In the genomic region with DNA sequence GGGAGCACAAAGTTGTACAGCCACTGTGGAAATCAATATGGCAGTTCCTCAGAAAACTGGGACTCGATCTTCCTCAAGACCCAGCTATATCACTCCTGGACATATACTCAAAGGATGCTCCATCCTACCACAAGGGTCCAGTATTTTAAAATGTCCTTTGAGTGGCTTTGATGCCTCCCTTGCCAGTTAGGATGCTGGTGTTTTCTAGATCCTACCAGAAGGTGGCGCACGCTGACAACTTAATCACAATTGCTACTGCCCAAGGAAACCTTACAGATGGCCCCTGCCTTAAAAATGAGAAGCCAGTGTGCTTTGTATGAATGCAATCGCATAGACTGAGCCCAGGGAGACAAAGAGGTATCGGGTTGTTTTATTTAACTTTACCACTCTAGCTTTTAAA, we compare ENCODE assay signal across 9 mouse cellular contexts. TPM values are rescaled to one million over a fixed set of nuclear protein-coding genes. Genes with fewer than 3 reads are reported as not detected.
DNase-seq lines count a peak whose midpoint lies in the region; ATAC-seq and TF ChIP-seq lines count a peak whose summit lies in the region.
"Had no signal": no experiment of that assay in that cellular context is flagged by ENCODE, and none has a peak within 500 bp of the region (broad histone marks: within the 10 kb centered on the region; RNA-seq: fewer than 3 reads in every experiment).

No protein-coding gene starts in this region.

- H3K36me3 ChIP-seq in heart, adult 2 months (ENCODE audit: control insufficient read depth, insufficient read depth, low read length) = no peaks in the 10 kb centered on the region
- peaks cover 4% of the 10 kb centered on the region for H3K36me3 ChIP-seq in liver, embryonic 13.5 days
- H3K36me3 ChIP-seq in neural tube, embryonic 14.5 days (ENCODE audit: control insufficient read depth, insufficient read depth, low read length) = peaks cover 12% of the 10 kb centered on the region

- peak; percentile 95 for TF ChIP-seq CTCF in heart, adult 2 months (IDR thresholded peaks at IDR 0.05)

- H3K27ac ChIP-seq in heart, adult 2 months = no peak overlapping the region
- H3K27ac ChIP-seq in liver, embryonic 13.5 days = no peak overlapping the region
- no peak overlapping the region for H3K27ac ChIP-seq in neural tube, embryonic 14.5 days (ENCODE audit: low read depth, low read length)
- H3K27ac ChIP-seq: embryonic facial prominence, embryonic 15.5 days had no signal

- peak; percentile 63; the same call in 1 of the 2 replicates for TF ChIP-seq EP300 in heart, adult 2 months (IDR thresholded peaks at IDR 0.05; ENCODE audit: insufficient read depth, low read depth, low read length)

- H3K27me3 ChIP-seq in heart, adult 2 months (ENCODE audit: control insufficient read depth, insufficient read depth, low read length) = no peaks in the 10 kb centered on the region
- H3K27me3 ChIP-seq in liver, embryonic 13.5 days = no peaks in the 10 kb centered on the region
- no peaks in the 10 kb centered on the region for H3K27me3 ChIP-seq in neural tube, embryonic 14.5 days (ENCODE audit: control insufficient read depth, insufficient read depth, low read length)
- H3K27me3 ChIP-seq: embryonic facial prominence, embryonic 15.5 days had no signal

- no peak overlapping the region for H3K4me2 ChIP-seq in liver, embryonic 13.5 days
- no peak overlapping the region for H3K4me2 ChIP-seq in neural tube, embryonic 14.5 days (ENCODE audit: low read depth, low read length)
- H3K4me2 ChIP-seq: embryonic facial prominence, embryonic 15.5 days had no signal

- WGBS in heart, adult 2 months = 16% methylated on average over 5 of the region's 5 CpGs
- 5% methylated on average over 5 of the region's 5 CpGs for WGBS in liver, embryonic 13.5 days (ENCODE audit: insufficient replicate concordance)
- WGBS in neural tube, embryonic 14.5 days = 16% methylated on average over 5 of the region's 5 CpGs

- intact Hi-C loops in heart, adult 2 months (cut with DNase I) = loop anchor here (2.0 kb wide), 2 partner anchors 340 to 530 kb away; no protein-coding TSS in a partner anchor

- ATAC-seq in liver, embryonic 13.5 days (ENCODE audit: low read depth) = no peak
- peak; percentile 50; the same call in 1 of the 2 replicates for ATAC-seq in neural tube, embryonic 14.5 days (ENCODE audit: low read depth)

- H3K4me3 ChIP-seq in heart, adult 2 months = no peak overlapping the region
- H3K4me3 ChIP-seq in liver, embryonic 13.5 days (replicated peaks) = no peak overlapping the region
- H3K4me3 ChIP-seq in neural tube, embryonic 14.5 days (ENCODE audit: low read depth, low read length) = no peak overlapping the region
- H3K4me3 ChIP-seq: embryonic facial prominence, embryonic 15.5 days had no signal

- no peak overlapping the region for H3K9ac ChIP-seq in heart, adult 2 months (ENCODE audit: low read depth, low read length)
- no peak overlapping the region for H3K9ac ChIP-seq in liver, embryonic 13.5 days
- no peak overlapping the region for H3K9ac ChIP-seq in neural tube, embryonic 14.5 days (replicated peaks; ENCODE audit: low read depth, low read length)
- H3K9ac ChIP-seq: embryonic facial prominence, embryonic 15.5 days had no signal

- TF ChIP-seq POLR2A in heart, adult 2 months (IDR thresholded peaks at IDR 0.05; ENCODE audit: insufficient read depth, low read depth, low read length) = no peak

- no peaks in the 10 kb centered on the region for H3K9me3 ChIP-seq in liver, embryonic 13.5 days (replicated peaks)
- no peaks in the 10 kb centered on the region for H3K9me3 ChIP-seq in neural tube, embryonic 14.5 days (ENCODE audit: control insufficient read depth, low read length)
- H3K9me3 ChIP-seq: embryonic facial prominence, embryonic 15.5 days had no signal

- H3K79me2 ChIP-seq in heart, adult 2 months (replicated peaks; ENCODE audit: control insufficient read depth, insufficient read depth, low read length) = no peaks in the 10 kb centered on the region

- peak; percentile 86 for DNase-seq in CD4-positive, CD25-positive, alpha-beta regulatory T cell, adult 2 months (ENCODE audit: low read depth, low spot score)
- DNase-seq in adrenal gland, postnatal 14 days = peak; percentile 83
- DNase-seq in embryo, embryonic 9.5 days (ENCODE audit: extremely low spot score) = peak; percentile 73
- DNase-seq in heart, adult 2 months = peak; percentile 69 to 79
- DNase-seq in kidney, postnatal 10 days = peak; percentile 86
- peak; percentile 23 for DNase-seq in liver, embryonic 13.5 days
- DNase-seq in testis, postnatal 14 days (ENCODE audit: low spot score) = peak; percentile 31

- H3K4me1 ChIP-seq in heart, adult 2 months (ENCODE audit: control insufficient read depth, insufficient read depth, low read length) = no peaks in the 10 kb centered on the region
- no peaks in the 10 kb centered on the region for H3K4me1 ChIP-seq in liver, embryonic 13.5 days (replicated peaks)
- H3K4me1 ChIP-seq in neural tube, embryonic 14.5 days (ENCODE audit: control insufficient read depth, insufficient read depth, low read length) = no peaks in the 10 kb centered on the region
- H3K4me1 ChIP-seq: embryonic facial prominence, embryonic 15.5 days had no signal

RNA-seq across cellular contexts. Expression of a gene that starts 15.7 kb away (rescaled TPM):
- total RNA-seq in adrenal gland, postnatal 14 days (2021) = 93.9 and 99.6 TPM in 2 replicates
- 10 to 100 TPM; 68.3 to 78.3 TPM for total RNA-seq in heart, adult 2 months (2021)
- polyA plus RNA-seq in heart, adult 2 months (2012; rRNA removed) = 33.4 and 49.2 TPM in 2 replicates
- 50.9 and 60.3 TPM in 2 replicates for polyA plus RNA-seq in liver, embryonic 13.5 days (2015; fragmentation: Nextera tagmentation; extraction: Ambion mirVana)
- polyA plus RNA-seq in neural tube, embryonic 14.5 days (2014; fragmentation: Nextera tagmentation; extraction: Ambion mirVana) = 167 and 168 TPM in 2 replicates

Comparison
In these comparisons a context has a peak if more than half of its experiments do, and no peak if none do; other contexts are left out.
1. DNase-seq: peak in every context shown above with its lines; median percentile 86 in CD4-positive, CD25-positive, alpha-beta regulatory T cell, adult 2 months; 86 in kidney, postnatal 10 days; 83 in adrenal gland, postnatal 14 days; 74 in heart, adult 2 months; 73 in embryo, embryonic 9.5 days; 31 in testis, postnatal 14 days; 23 in liver, embryonic 13.5 days.